Comparison of ENCODE assay signal across 7 mouse cellular contexts in the genomic region with DNA sequence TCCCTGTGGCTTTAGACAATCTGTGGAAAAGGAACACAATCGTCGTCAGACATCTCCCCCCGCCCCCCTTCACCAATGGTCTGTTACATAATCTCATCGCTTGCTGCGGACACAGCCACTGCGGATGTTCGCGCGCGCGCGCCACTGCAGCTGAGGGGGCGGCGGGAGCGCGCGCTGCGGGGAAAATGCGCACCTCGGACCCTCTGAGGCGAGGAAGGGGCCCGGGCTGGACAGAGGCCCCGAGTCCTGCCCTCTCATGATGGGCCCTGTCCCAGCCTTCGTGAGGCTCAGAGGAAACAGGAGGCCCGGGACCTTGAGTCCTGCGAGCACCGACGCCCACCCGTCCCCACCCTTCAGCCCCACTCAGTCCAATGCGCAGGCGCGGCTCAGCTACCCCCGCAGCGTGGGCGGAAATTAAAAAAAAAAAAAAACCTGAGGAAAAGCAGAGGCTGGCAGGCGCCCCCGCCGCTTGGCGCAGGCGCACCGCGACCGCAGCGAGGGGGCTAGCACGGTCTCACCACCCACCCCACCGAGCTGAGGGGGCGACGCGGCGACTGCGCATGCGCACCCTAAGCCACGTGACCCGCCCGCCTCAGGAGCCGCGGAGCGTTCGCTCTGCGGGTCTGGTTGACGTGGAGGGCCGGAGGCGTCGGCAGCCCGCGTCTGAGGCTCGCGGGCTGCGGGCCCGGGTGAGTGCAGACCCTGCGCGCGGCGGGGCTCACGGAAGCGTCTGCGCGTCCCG. TPM values are rescaled to one million over a fixed set of nuclear protein-coding genes. Genes with fewer than 3 reads are reported as not detected.
DNase-seq lines count a peak whose midpoint lies in the region; ATAC-seq lines count a peak whose summit lies in the region.

A gene (plus strand): TSS at position 446 of the 742 bp plus-strand sequence.

- H3K4me1 ChIP-seq in intestine, embryonic 16.5 days (ENCODE audit: control insufficient read depth, insufficient read depth, low read length) = peaks cover 20% of the 10 kb centered on the region
- H3K4me1 ChIP-seq in midbrain, embryonic 11.5 days (ENCODE audit: control insufficient read depth, insufficient read depth, low read length) = peaks cover 15% of the 10 kb centered on the region

- H3K27me3 ChIP-seq in intestine, embryonic 16.5 days (replicated peaks; ENCODE audit: control insufficient read depth, insufficient read depth, low read length) = no peaks in the 10 kb centered on the region
- no peaks in the 10 kb centered on the region for H3K27me3 ChIP-seq in midbrain, embryonic 11.5 days (ENCODE audit: control insufficient read depth, insufficient read depth, low read length)

- ATAC-seq in intestine, embryonic 16.5 days = peak; percentile 85
- peak; percentile 87 for ATAC-seq in midbrain, embryonic 11.5 days (ENCODE audit: low FRiP score)

- under 1% methylated on average over 79 of the region's 79 CpGs for WGBS in intestine, embryonic 16.5 days
- under 1% methylated on average over 79 of the region's 79 CpGs for WGBS in midbrain, embryonic 11.5 days

- peak within 1 kb of the TSS; percentile 91 for H3K4me3 ChIP-seq in intestine, embryonic 16.5 days (ENCODE audit: low read length)
- peak within 1 kb of the TSS; percentile 88 for H3K4me3 ChIP-seq in midbrain, embryonic 11.5 days (ENCODE audit: low read depth, low read length)

- intact Hi-C loops in left cerebral cortex, postnatal 36 days (cut with DNase I) = loop anchor here (1.0 to 10.0 kb wide), 2 partner anchors 57 to 154 kb away; a partner anchor contains a TSS

- H3K9ac ChIP-seq in intestine, embryonic 16.5 days (ENCODE audit: low read depth, low read length) = peak within 1 kb of the TSS; percentile 95
- H3K9ac ChIP-seq in midbrain, embryonic 11.5 days (ENCODE audit: low read length) = peak within 1 kb of the TSS; percentile 96

- peak within 1 kb of the TSS; percentile 99 for H3K27ac ChIP-seq in intestine, embryonic 16.5 days (ENCODE audit: low read length)
- H3K27ac ChIP-seq in midbrain, embryonic 11.5 days (ENCODE audit: low read depth, low read length) = peak within 1 kb of the TSS; percentile 96

- no peaks in the 10 kb centered on the region for H3K36me3 ChIP-seq in intestine, embryonic 16.5 days (ENCODE audit: control insufficient read depth, insufficient read depth, low read length)
- H3K36me3 ChIP-seq in midbrain, embryonic 11.5 days (ENCODE audit: control insufficient read depth, insufficient read depth, low read length) = no peaks in the 10 kb centered on the region

- H3K4me2 ChIP-seq in intestine, embryonic 16.5 days (ENCODE audit: low read depth, low read length) = peak within 1 kb of the TSS; percentile 78
- H3K4me2 ChIP-seq in midbrain, embryonic 11.5 days = peak within 1 kb of the TSS; percentile 71

- peak; percentile 96 for DNase-seq in adrenal gland, adult 2 months
- peak; percentile 96 for DNase-seq in embryo, embryonic 11.5 days (ENCODE audit: low read depth, low spot score)
- DNase-seq in gastrocnemius, postnatal 4 days (ENCODE audit: low spot score in 2 of 2) = peak; percentile 96
- DNase-seq in left cerebral cortex, postnatal 36 days (ENCODE audit: low spot score in 2 of 2) = peak; percentile 95 to 96
- DNase-seq in midbrain, embryonic 11.5 days (ENCODE audit: low spot score, missing footprints) = peak; percentile 100
- peak; percentile 93 for DNase-seq in skeletal muscle tissue, adult 2 months (ENCODE audit: low read depth, low spot score)

- no peaks in the 10 kb centered on the region for H3K9me3 ChIP-seq in intestine, embryonic 16.5 days (ENCODE audit: control insufficient read depth, low read length)
- H3K9me3 ChIP-seq in midbrain, embryonic 11.5 days (ENCODE audit: control insufficient read depth, low read length) = no peaks in the 10 kb centered on the region

RNA-seq across cellular contexts. Expression of the gene that starts here (rescaled TPM):
- total RNA-seq in adrenal gland, adult 2 months (2021) = 10 to 100 TPM; 88.2 to 98.1 TPM
- 32.0 and 32.1 TPM in 2 replicates for polyA plus RNA-seq in adrenal gland, adult 2 months (2012; rRNA removed)
- 100 to 1,000 TPM; 219 to 226 TPM for total RNA-seq in gastrocnemius, postnatal 4 days (2021)
- polyA plus RNA-seq in intestine, embryonic 16.5 days (2015; fragmentation: Nextera tagmentation; extraction: Ambion mirVana) = 120 and 128 TPM in 2 replicates
- 100 to 1,000 TPM; 933 to 964 TPM for total RNA-seq in left cerebral cortex, postnatal 36 days (2021)
- 489 and 614 TPM in 2 replicates for polyA plus RNA-seq in midbrain, embryonic 11.5 days (2014; fragmentation: Nextera tagmentation; extraction: Ambion mirVana)

Comparison
In these comparisons a context has a peak if more than half of its experiments do, and no peak if none do; other contexts are left out.
1. Peak in every context shown above with its lines: DNase-seq, ATAC-seq, H3K4me3 ChIP-seq and H3K27ac ChIP-seq.
2. RNA of the gene that starts here (total RNA-seq): 933 to 964 TPM in left cerebral cortex, postnatal 36 days; 219 to 226 TPM in gastrocnemius, postnatal 4 days and 88.2 to 98.1 TPM in adrenal gland, adult 2 months; every median in the first group is over 4 times any median in the second.